Mouse (Mus musculus) embryo, embryonic 11 days (tissue): ENCODE measurements around the gene Zfp384.
"Not testable (repeated sequence)": the region's sequence is repeated elsewhere in the genome, so short reads cannot be mapped to it uniquely, and the experiment has no call there.

Experiments
- DNase-seq: peaks from one replicate; pipeline ENCODE4 v3.0.0-alpha.2; 2015

Zfp384 gene

GRCm38 (mm10) chr6:125030532-125030931 is 21.6 kb downstream of the Zfp384 start:
- peak; percentile 60 for DNase-seq

GRCm38 (mm10) chr6:125031604-125032003 is 22.7 kb downstream of the Zfp384 start:
- DNase-seq = no peak

GRCm38 (mm10) chr6:125038666-125039065 is 29.7 kb downstream of the Zfp384 start:
- no peak for DNase-seq

- DNase-seq = no peak
These were observed 30.2 kb downstream of the Zfp384 start for GRCm38 (mm10) chr6:125039131-125039530.

GRCm38 (mm10) chr6:125039533-125040153 is 30.7 kb downstream of the Zfp384 start, which contains the start of gene Ing4:
Gene Ing4 (plus strand): TSS chr6:125039760.
- DNase-seq = peak; percentile 98

GRCm38 (mm10) chr6:125040221-125040620 is 31.3 kb downstream of the Zfp384 start:
- no peak for DNase-seq

GRCm38 (mm10) chr6:125041047-125041446 is 32.1 kb downstream of the Zfp384 start:
- no peak for DNase-seq

GRCm38 (mm10) chr6:125042081-125042480 is 33.1 kb downstream of the Zfp384 start:
- DNase-seq = no peak

GRCm38 (mm10) chr6:125046691-125047090 is 37.7 kb downstream of the Zfp384 start:
- DNase-seq = peak; percentile 81

- DNase-seq = peak; percentile 20
These were observed 40.7 kb downstream of the Zfp384 start, which contains the start of gene Acrbp for GRCm38 (mm10) chr6:125049678-125050077. Gene Acrbp (plus strand): TSS chr6:125049689.

GRCm38 (mm10) chr6:125051237-125051636 is 42.3 kb downstream of the Zfp384 start:
- DNase-seq = no peak

GRCm38 (mm10) chr6:125061493-125061892 is 52.5 kb downstream of the Zfp384 start:
- no peak for DNase-seq

GRCm38 (mm10) chr6:125062511-125062910 is 53.6 kb downstream of the Zfp384 start:
- DNase-seq = no peak

GRCm38 (mm10) chr6:125063906-125064305 is 55.0 kb downstream of the Zfp384 start:
- DNase-seq = no peak

- not testable (repeated sequence) for DNase-seq
These were observed 56.3 kb downstream of the Zfp384 start for GRCm38 (mm10) chr6:125065223-125065622.

- no peak for DNase-seq
These were observed 58.6 kb downstream of the Zfp384 start, which contains the start of gene Lpar5 for GRCm38 (mm10) chr6:125067571-125067995. Gene Lpar5 (plus strand): TSS chr6:125067920.

GRCm38 (mm10) chr6:125071170-125071895 is 62.4 kb downstream of the Zfp384 start:
- DNase-seq = no peak

- peak; percentile 27 for DNase-seq
These were observed 62.9 kb downstream of the Zfp384 start for GRCm38 (mm10) chr6:125071896-125072279.

GRCm38 (mm10) chr6:125073825-125074224 is 64.9 kb downstream of the Zfp384 start:
- DNase-seq = no peak

GRCm38 (mm10) chr6:125081394-125081793 is 72.4 kb downstream of the Zfp384 start:
- no peak for DNase-seq

- DNase-seq = peak; percentile 97
These were observed 73.0 kb downstream of the Zfp384 start for GRCm38 (mm10) chr6:125081797-125082560.

GRCm38 (mm10) chr6:125082801-125083386 is 73.9 kb downstream of the Zfp384 start:
- no peak for DNase-seq

GRCm38 (mm10) chr6:125084424-125084823 is 75.5 kb downstream of the Zfp384 start:
- peak; percentile 85 for DNase-seq
